Mouse (Mus musculus) intestine, postnatal 0 days (tissue): ENCODE results near the gene Aif1l. TPM values are rescaled to one million over a fixed set of nuclear protein-coding genes. Genes with fewer than 3 reads are reported as not detected.

Experiments used
- ATAC-seq: fragments of 200-750 bp; cut with Nextera tagmentation; 2 replicates; pipeline ENCODE4 v1.8.0; 2017; ENCODE audit warnings: mild to moderate bottlenecking, moderate TSS enrichment, moderate library complexity
- H3K27ac ChIP-seq: fragments of 300-500 bp; sonication (generic); 2 replicates; pipeline ENCODE4 v1.5.1; 2014; ENCODE audit warnings: mild to moderate bottlenecking, low read depth, low read length, moderate library complexity
- H3K27me3 ChIP-seq: fragments of 300-500 bp; sonication (generic); replicated peaks from 2 replicates; pipeline ENCODE4 v1.6.1; 2014; ENCODE audit warnings: low read length, mixed read lengths; ENCODE audit not compliant: control insufficient read depth, insufficient read depth
- H3K36me3 ChIP-seq: fragments of 300-500 bp; sonication (generic); 2 replicates; pipeline ENCODE4 v1.6.1; 2014; ENCODE audit warnings: mild to moderate bottlenecking, moderate library complexity; ENCODE audit not compliant: control insufficient read depth, insufficient read depth
- H3K4me1 ChIP-seq: fragments of 300-500 bp; sonication (generic); replicated peaks from 2 replicates; pipeline ENCODE4 v1.6.1; 2014; ENCODE audit warnings: antibody characterized with exemption, low read length, mixed read lengths; ENCODE audit not compliant: control insufficient read depth, insufficient read depth
- H3K4me2 ChIP-seq: fragments of 300-500 bp; sonication (generic); replicated peaks from 2 replicates; pipeline ENCODE4 v1.6.1; 2014; ENCODE audit warnings: low read depth, mild to moderate bottlenecking, moderate library complexity
- H3K4me3 ChIP-seq: fragments of 300-500 bp; sonication (generic); 2 replicates; pipeline ENCODE4 v1.5.1; 2014; ENCODE audit warnings: low read depth, low read length
- H3K9ac ChIP-seq: fragments of 300-500 bp; sonication (generic); 2 replicates; pipeline ENCODE4 v1.6.1; 2014; ENCODE audit warnings: mild to moderate bottlenecking, low read depth, low read length
- H3K9me3 ChIP-seq: fragments of 300-500 bp; sonication (generic); 2 replicates; pipeline ENCODE4 v1.6.1; 2016; ENCODE audit warnings: mixed run types; ENCODE audit not compliant: control insufficient read depth
- CTCF ChIP-seq: sonication (generic); IDR thresholded peaks from 2 replicates; pipeline ENCODE4 v1.5.1; 2016; ENCODE audit warnings: low read depth, mild to moderate bottlenecking, control low read depth, antibody characterized with exemption, moderate library complexity
- WGBS: fragments of 180-500 bp; shearing (Covaris S2); extraction: QIAGEN DNeasy Blood & Tissue Kit; methylation state at CpG from one replicate; pipeline ENCODE4 v1.1.7; 2014; 5-methylcytosine and 5-hydroxymethylcytosine counted together
- polyA plus RNA-seq: library from polyadenylated mRNA; unstranded; fragments of >200 nt; fragmentation: Nextera tagmentation; extraction: Ambion mirVana; gene quantifications from 2 replicates; pipeline ENCODE4 v1.2.1, GENCODE M21; 2015

The Aif1l gene
- polyA plus RNA-seq, 1 experiment from 2014 or later, result 8.1 TPM

DNA sequence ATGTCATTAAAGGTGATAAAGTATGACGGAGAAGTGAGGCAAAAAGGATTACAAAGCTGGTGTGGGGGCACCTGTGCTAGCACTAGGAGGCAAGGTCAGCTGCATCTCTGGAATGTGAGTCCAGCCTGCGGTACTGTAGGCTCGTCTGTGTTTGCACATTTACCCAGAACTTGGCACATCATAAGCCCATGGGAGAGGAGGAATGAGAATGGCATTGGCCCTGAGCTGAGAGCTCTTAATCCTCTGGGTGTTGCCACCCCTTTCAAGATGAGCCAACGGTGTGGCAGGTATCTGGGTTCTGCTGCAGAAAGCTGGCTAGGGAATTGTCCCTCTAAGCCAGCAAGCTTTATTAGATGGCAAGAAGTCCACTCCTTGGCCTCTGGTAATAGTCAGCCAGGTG lies 69.8 kb downstream of the Aif1l start:
- H3K4me1 ChIP-seq, result no peaks in the 10 kb centered on the region
- H3K9me3 ChIP-seq, result no peaks in the 10 kb centered on the region
- H3K9ac ChIP-seq, result no peak overlapping the region
- no peak for TF ChIP-seq CTCF
- WGBS, result 62% methylated on average over 4 of the region's 4 CpGs
- H3K27ac ChIP-seq, result no peak overlapping the region
- H3K27me3 ChIP-seq, result no peaks in the 10 kb centered on the region
- no peak overlapping the region for H3K4me2 ChIP-seq
- ATAC-seq, result no peak
- H3K36me3 ChIP-seq, result peaks cover 82% of the 10 kb centered on the region
- H3K4me3 ChIP-seq, result no peak overlapping the region

DNA sequence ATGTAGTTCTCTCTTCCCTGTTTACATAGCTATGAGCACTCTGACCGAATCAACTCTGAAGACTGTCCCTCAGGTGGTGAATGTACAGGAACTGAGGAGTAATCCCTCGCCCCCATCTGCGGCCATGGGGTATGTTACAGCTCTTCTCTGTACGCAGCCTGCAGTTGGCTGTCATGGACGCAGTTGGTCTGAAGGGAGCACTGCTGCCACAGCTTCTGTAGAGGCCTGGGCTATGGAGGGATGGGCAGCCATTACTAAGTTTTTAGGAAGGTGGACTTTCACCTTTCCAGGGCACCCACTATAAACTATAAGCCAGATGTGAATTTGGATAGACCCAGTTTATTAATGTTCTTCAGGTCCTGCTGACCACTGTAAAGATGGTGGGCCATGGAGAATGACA lies 70.3 kb downstream of the Aif1l start:
- Histone ChIP-seq H3K4me1 (no peaks in the 10 kb centered on the region), H3K36me3 (peaks cover 81% of the 10 kb centered on the region), H3K9me3 (no peaks in the 10 kb centered on the region), H3K27me3 (no peaks in the 10 kb centered on the region), H3K27ac (no peak overlapping the region), H3K4me2 (no peak overlapping the region), H3K4me3 (no peak overlapping the region), H3K9ac (no peak overlapping the region)
- no peak for ATAC-seq
- 0 out of 2 replicates have a peak, but pooled peaks have one; percentile 14 for TF ChIP-seq CTCF
- WGBS, result 91% methylated on average over 5 of the region's 5 CpGs

Other genes starting within 250 kb of the Aif1l start
- 0.12 and 0.18 TPM in 2 replicates for gene Qrfp, start 139.6 kb upstream of the Aif1l start, polyA plus RNA-seq
- 2.0 and 2.3 TPM in 2 replicates for gene Fibcd1, start 104.1 kb upstream of the Aif1l start, polyA plus RNA-seq
- 0.44 and 0.48 TPM in 2 replicates for gene Lamc3, start 62.8 kb upstream of the Aif1l start, polyA plus RNA-seq
- 31.3 and 37.2 TPM in 2 replicates for gene Nup214, start 24.3 kb downstream of the Aif1l start, polyA plus RNA-seq
- gene Fam78a, start 134.7 kb downstream of the Aif1l start, polyA plus RNA-seq, result 6.1 and 6.2 TPM in 2 replicates
- 3.1 and 3.8 TPM in 2 replicates for gene Plpp7, start 145.4 kb downstream of the Aif1l start, polyA plus RNA-seq
- 17.7 and 18.9 TPM in 2 replicates for gene Prrc2b, start 200.9 kb downstream of the Aif1l start, polyA plus RNA-seq